Mouse (Mus musculus): Measurements from ENCODE around the gene Olfr353. TPM values are rescaled to one million over a fixed set of nuclear protein-coding genes. Genes with fewer than 3 reads are reported as not detected.

The Olfr353 gene
- polyA plus RNA-seq, 1 experiment = not detected

GRCm38 (mm10) chr2:36868160-36868559 is 24.6 kb downstream of the Olfr353 start, which contains the start of gene Olfr352:
Olfr352 (plus strand) TSS chr2:36868460.
- H3K79me3 ChIP-seq (ENCODE audit: low read depth) = no peaks in the 10 kb centered on the region
- no peaks in the 10 kb centered on the region for H3K79me2 ChIP-seq (ENCODE audit: control insufficient read depth, insufficient read depth)
- H3ac ChIP-seq (ENCODE audit: control insufficient read depth, insufficient read length, low read depth) = no peak within 1 kb of the TSS
- H3K4me3 ChIP-seq (ENCODE audit: insufficient read depth, poor library complexity, severe bottlenecking) = no peak within 1 kb of the TSS
- H3K27me3 ChIP-seq (ENCODE audit: control insufficient read depth, insufficient read depth, insufficient read length) = no peaks in the 10 kb centered on the region
- TF ChIP-seq USF1 (IDR thresholded peaks at IDR 0.05; ENCODE audit: low read depth) = no peak
- TF ChIP-seq CTCF (IDR thresholded peaks at IDR 0.05; ENCODE audit: control insufficient read depth, insufficient read depth, insufficient read length) = no peak
- no peak for TF ChIP-seq MYOD1 (IDR thresholded peaks at IDR 0.05; ENCODE audit: control insufficient read depth, insufficient read length, low read depth)
- TF ChIP-seq FOSL1 (IDR thresholded peaks at IDR 0.05; ENCODE audit: insufficient read depth, low read length, poor library complexity, severe bottlenecking) = no peak
- no peak for TF ChIP-seq CEBPB (IDR thresholded peaks at IDR 0.05; ENCODE audit: low read depth)
- no peak for TF ChIP-seq MYOG (IDR thresholded peaks at IDR 0.05; ENCODE audit: control insufficient read depth, extremely low read depth, insufficient read length)
- no peak for TF ChIP-seq MAX (IDR thresholded peaks at IDR 0.05)
- H3K36me3 ChIP-seq (ENCODE audit: control insufficient read depth, insufficient read depth) = no peaks in the 10 kb centered on the region

- no peaks in the 10 kb centered on the region for H3K36me3 ChIP-seq (ENCODE audit: control insufficient read depth, insufficient read depth)
- H3K4me3 ChIP-seq (ENCODE audit: insufficient read depth, poor library complexity, severe bottlenecking) = no peak within 1 kb of the TSS
- no peaks in the 10 kb centered on the region for H3K27me3 ChIP-seq (ENCODE audit: control insufficient read depth, insufficient read depth, insufficient read length)
- no peaks in the 10 kb centered on the region for H3K79me3 ChIP-seq (ENCODE audit: low read depth)
- TF ChIP-seq MYOD1 (IDR thresholded peaks at IDR 0.05; ENCODE audit: control insufficient read depth, insufficient read length, low read depth) (no peak), CEBPB (IDR thresholded peaks at IDR 0.05; ENCODE audit: low read depth) (no peak), CTCF (IDR thresholded peaks at IDR 0.05; ENCODE audit: control insufficient read depth, insufficient read depth, insufficient read length) (no peak), USF1 (IDR thresholded peaks at IDR 0.05; ENCODE audit: low read depth) (no peak), MAX (IDR thresholded peaks at IDR 0.05) (no peak), FOSL1 (IDR thresholded peaks at IDR 0.05; ENCODE audit: insufficient read depth, low read length, poor library complexity, severe bottlenecking) (no peak)
- no peaks in the 10 kb centered on the region for H3K79me2 ChIP-seq (ENCODE audit: control insufficient read depth, insufficient read depth)
- no peak within 1 kb of the TSS for H3ac ChIP-seq (ENCODE audit: control insufficient read depth, insufficient read length, low read depth)
Observed at GRCm38 (mm10) chr2:36862560-36862959, 30.2 kb downstream of the Olfr353 start, which contains the start of gene Olfr351. Olfr351 (minus strand) TSS chr2:36862660.

GRCm38 (mm10) chr2:36846010-36846409 is 46.7 kb downstream of the Olfr353 start, which contains the start of gene Olfr350:
Olfr350 (plus strand) TSS chr2:36846310.
- no peak within 1 kb of the TSS for H3K4me3 ChIP-seq (ENCODE audit: insufficient read depth, poor library complexity, severe bottlenecking)
- H3K79me2 ChIP-seq (ENCODE audit: control insufficient read depth, insufficient read depth) = no peaks in the 10 kb centered on the region
- no peaks in the 10 kb centered on the region for H3K36me3 ChIP-seq (ENCODE audit: control insufficient read depth, insufficient read depth)
- no peaks in the 10 kb centered on the region for H3K27me3 ChIP-seq (ENCODE audit: control insufficient read depth, insufficient read depth, insufficient read length)
- TF ChIP-seq FOSL1 (IDR thresholded peaks at IDR 0.05; ENCODE audit: insufficient read depth, low read length, poor library complexity, severe bottlenecking) (no peak), MAX (IDR thresholded peaks at IDR 0.05) (no peak), MYOG (IDR thresholded peaks at IDR 0.05; ENCODE audit: control insufficient read depth, extremely low read depth, insufficient read length) (no peak), USF1 (IDR thresholded peaks at IDR 0.05; ENCODE audit: low read depth) (no peak), CTCF (IDR thresholded peaks at IDR 0.05; ENCODE audit: control insufficient read depth, insufficient read depth, insufficient read length) (no peak), CEBPB (IDR thresholded peaks at IDR 0.05; ENCODE audit: low read depth) (no peak), MYOD1 (IDR thresholded peaks at IDR 0.05; ENCODE audit: control insufficient read depth, insufficient read length, low read depth) (no peak)
- H3K79me3 ChIP-seq (ENCODE audit: low read depth) = no peaks in the 10 kb centered on the region
- H3ac ChIP-seq (ENCODE audit: control insufficient read depth, insufficient read length, low read depth) = no peak within 1 kb of the TSS

Other genes starting within 250 kb of the Olfr353 start
- gene Olfr346, start 207.1 kb downstream of the Olfr353 start, polyA plus RNA-seq (2012; fragmentation: generic; extraction: Trizol) = not detected
- not detected for gene Olfr347, start 161.0 kb downstream of the Olfr353 start, polyA plus RNA-seq (2012; fragmentation: generic; extraction: Trizol)
- gene Olfr348, start 108.7 kb downstream of the Olfr353 start, polyA plus RNA-seq (2012; fragmentation: generic; extraction: Trizol) = not detected
- gene Olfr50, start 102.4 kb downstream of the Olfr353 start, polyA plus RNA-seq (2012; fragmentation: generic; extraction: Trizol) = not detected
- gene Olfr3, start 75.9 kb downstream of the Olfr353 start, polyA plus RNA-seq (2012; fragmentation: generic; extraction: Trizol) = not detected
- not detected for gene Olfr350, start 46.6 kb downstream of the Olfr353 start, polyA plus RNA-seq (2012; fragmentation: generic; extraction: Trizol)
- not detected for gene Olfr351, start 30.3 kb downstream of the Olfr353 start, polyA plus RNA-seq (2012; fragmentation: generic; extraction: Trizol)
- gene Olfr352, start 24.5 kb downstream of the Olfr353 start, polyA plus RNA-seq (2012; fragmentation: generic; extraction: Trizol) = not detected
- gene Olfr354, start 12.7 kb upstream of the Olfr353 start, polyA plus RNA-seq (2012; fragmentation: generic; extraction: Trizol) = not detected
- not detected for gene Olfr355, start 36.0 kb upstream of the Olfr353 start, polyA plus RNA-seq (2012; fragmentation: generic; extraction: Trizol)
- not detected for gene Olfr356, start 44.2 kb upstream of the Olfr353 start, polyA plus RNA-seq (2012; fragmentation: generic; extraction: Trizol)
- gene Olfr357, start 100.9 kb upstream of the Olfr353 start, polyA plus RNA-seq (2012; fragmentation: generic; extraction: Trizol) = not detected
- not detected for gene Olfr358, start 116.4 kb upstream of the Olfr353 start, polyA plus RNA-seq (2012; fragmentation: generic; extraction: Trizol)
- not detected for gene Olfr360, start 172.8 kb upstream of the Olfr353 start, polyA plus RNA-seq (2012; fragmentation: generic; extraction: Trizol)
- not detected for gene Olfr361, start 196.4 kb upstream of the Olfr353 start, polyA plus RNA-seq (2012; fragmentation: generic; extraction: Trizol)
- gene Olfr362, start 225.0 kb upstream of the Olfr353 start, polyA plus RNA-seq (2012; fragmentation: generic; extraction: Trizol) = not detected
- gene Olfr364-ps1, start 246.4 kb upstream of the Olfr353 start, polyA plus RNA-seq (2012; fragmentation: generic; extraction: Trizol) = not detected